Mouse (Mus musculus): Measurements from ENCODE around the gene Ush2a.

DNA sequence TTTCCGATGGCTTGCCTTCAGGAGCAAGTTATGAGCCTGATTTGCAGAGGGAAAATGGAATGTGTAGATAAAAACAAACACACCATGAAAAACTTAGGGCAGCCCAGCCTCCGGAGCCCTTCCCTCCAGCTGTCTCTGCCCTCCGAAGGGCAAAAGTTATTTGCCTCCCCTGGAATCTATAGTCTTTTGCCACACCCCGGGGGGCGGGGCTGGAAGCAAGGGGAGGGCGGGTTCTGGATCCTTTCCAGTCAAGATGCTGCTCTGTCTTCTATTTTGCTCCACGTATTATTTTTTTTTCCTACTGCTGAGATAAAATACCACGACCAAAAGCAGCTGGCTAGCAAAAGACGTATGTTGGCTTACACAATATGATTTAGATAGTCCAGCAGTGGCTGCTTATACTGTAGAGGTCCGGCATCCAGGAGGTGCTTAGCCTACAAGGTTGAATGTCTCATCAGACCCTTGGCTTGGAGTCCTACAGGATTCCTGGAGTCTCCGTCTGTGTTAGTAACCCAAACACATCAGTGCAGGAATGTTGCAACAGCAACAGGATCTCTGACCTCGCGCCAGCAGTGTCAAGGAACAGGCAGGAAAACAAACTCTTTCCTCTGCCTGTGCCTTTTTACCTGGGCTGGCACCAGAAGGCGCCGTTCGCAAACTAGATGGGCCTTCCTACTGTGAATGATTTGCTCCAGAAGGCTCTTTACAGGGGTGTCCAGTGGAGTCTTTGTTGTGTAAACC is 751.2 kb downstream of the Ush2a start:
- TF ChIP-seq MAX (IDR thresholded peaks at IDR 0.05; ENCODE audit: low read depth): no peak
- TF ChIP-seq USF1 (IDR thresholded peaks at IDR 0.05; ENCODE audit: low read depth): no peak
- TF ChIP-seq POLR2A (IDR thresholded peaks at IDR 0.05; ENCODE audit: insufficient read length, low read depth): no peak
- no peak for TF ChIP-seq TCF12 (IDR thresholded peaks at IDR 0.05; ENCODE audit: insufficient read depth, poor library complexity, severe bottlenecking)
- TF ChIP-seq MYOG (IDR thresholded peaks at IDR 0.05; ENCODE audit: control insufficient read depth in 1 of 3, insufficient read depth in 1 of 3, insufficient read length in 2 of 3, low read depth in 2 of 3): no peak
- no peak for TF ChIP-seq SRF (IDR thresholded peaks at IDR 0.05; ENCODE audit: control insufficient read depth, insufficient read length, low read depth)
- no peak for TF ChIP-seq MYOD1 (IDR thresholded peaks at IDR 0.05; ENCODE audit: control insufficient read depth in 1 of 3, insufficient read length in 2 of 3, low read depth in 2 of 3)
- TF ChIP-seq CEBPB (IDR thresholded peaks at IDR 0.05; ENCODE audit: insufficient read depth, poor library complexity, severe bottlenecking): no peak
- TF ChIP-seq POLR2AphosphoS2 (IDR thresholded peaks at IDR 0.05; ENCODE audit: insufficient read length, low read depth): no peak
- no peak for TF ChIP-seq E2F4 (IDR thresholded peaks at IDR 0.05; ENCODE audit: insufficient read depth)

All from myocyte (in vitro differentiated cells).